Mouse (Mus musculus): Measurements from ENCODE around the gene Acot13.

The Acot13 gene

GRCm38 (mm10) chr13:24830756-24831352 is 486 bp downstream of the Acot13 start:
- no peak for DNase-seq (ENCODE audit: low spot score)

GRCm38 (mm10) chr13:24826116-24826515 is 5.2 kb downstream of the Acot13 start:
- DNase-seq (ENCODE audit: low spot score) = no peak

GRCm38 (mm10) chr13:24825587-24825986 is 5.8 kb downstream of the Acot13 start:
- no peak for DNase-seq (ENCODE audit: low spot score)

DNA sequence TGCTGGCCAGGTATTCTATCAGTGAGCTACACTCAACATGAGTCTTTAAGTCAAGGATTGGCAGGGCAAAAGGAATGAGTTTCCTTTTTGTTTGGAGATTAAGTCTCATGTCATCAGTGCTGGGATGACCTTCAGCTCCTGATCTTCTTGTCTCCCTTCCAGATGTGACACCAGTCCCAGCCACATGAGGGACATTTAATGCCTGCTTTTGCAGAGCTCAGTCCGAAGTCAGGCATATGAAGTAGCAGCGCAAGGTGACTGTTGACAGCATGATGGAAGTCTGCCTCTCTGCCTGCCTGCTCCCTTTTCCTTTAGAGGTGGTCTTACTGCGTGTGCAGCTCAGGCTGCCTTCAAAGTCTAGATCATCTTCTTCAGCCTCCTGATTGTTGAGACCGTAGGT is 6.7 kb downstream of the Acot13 start:
- no peak for DNase-seq (ENCODE audit: low spot score)

- no peak for DNase-seq (ENCODE audit: low spot score)
These were observed 8.5 kb downstream of the Acot13 start for GRCm38 (mm10) chr13:24822663-24823343.

DNA sequence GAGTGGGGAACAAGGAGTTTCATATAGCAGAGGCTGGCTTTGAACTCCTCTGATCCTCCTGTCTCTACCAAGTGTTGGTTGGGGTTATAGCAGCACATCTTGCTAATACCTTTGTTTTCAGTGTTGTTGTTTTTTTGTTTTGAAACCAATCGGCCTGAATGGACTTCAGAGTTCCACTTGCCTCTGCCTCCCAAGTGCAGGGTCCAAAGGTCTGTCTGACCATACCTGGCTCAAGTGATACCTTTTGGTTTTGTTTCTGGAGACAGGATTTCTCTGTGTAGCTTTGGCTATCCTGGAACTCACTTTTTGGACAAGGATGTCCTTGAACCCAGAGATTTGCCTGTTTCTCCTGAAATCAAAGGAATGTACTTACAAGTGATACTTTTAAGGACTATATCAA is 11.4 kb downstream of the Acot13 start:
- no peak for DNase-seq (ENCODE audit: low spot score)

GRCm38 (mm10) chr13:24816125-24817092 is 14.9 kb downstream of the Acot13 start:
- no peak for DNase-seq (ENCODE audit: low spot score)

- DNase-seq (ENCODE audit: low spot score) = no peak
These were observed 16.7 kb downstream of the Acot13 start for GRCm38 (mm10) chr13:24814616-24815015.

DNA sequence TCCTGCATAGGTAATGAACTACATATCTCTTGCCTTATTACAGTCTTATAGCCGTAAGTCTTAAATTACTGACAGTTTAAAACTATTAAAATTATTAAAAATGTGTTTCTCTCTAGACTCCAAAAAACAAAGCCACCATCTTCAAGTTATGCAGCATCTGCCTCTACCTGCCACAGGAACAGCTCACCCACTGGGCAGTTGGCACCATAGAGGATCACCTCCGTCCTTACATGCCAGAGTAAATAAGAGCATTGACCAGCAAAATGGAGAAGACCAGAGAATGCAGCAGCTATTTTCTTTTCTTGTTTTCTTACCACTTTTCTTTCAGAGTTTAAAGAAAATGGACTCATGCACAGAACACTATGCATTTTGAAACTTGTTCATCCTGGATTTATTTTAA is 18.8 kb downstream of the Acot13 start:
- no peak for DNase-seq (ENCODE audit: low spot score)

GRCm38 (mm10) chr13:24806079-24806478 is 25.3 kb downstream of the Acot13 start:
- no peak for DNase-seq (ENCODE audit: low spot score)

DNA sequence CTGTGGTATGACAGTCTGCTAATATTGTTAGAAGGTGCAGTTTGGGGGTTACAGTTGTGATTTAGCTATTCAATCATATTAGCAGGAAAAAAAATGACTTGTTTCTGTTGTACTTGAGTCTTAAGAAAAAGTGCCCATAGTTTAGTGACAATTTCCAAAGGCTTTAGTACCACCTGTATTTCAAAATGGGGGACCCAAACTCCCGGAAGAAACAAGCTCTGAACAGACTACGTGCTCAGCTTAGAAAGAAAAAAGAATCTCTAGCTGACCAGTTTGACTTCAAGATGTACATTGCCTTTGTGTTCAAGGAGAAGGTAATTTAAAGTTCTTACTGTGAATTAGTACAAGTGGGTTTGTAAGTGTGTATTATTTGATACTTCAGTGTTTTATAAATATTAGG is 28.1 kb downstream of the Acot13 start:
- no peak for DNase-seq (ENCODE audit: low spot score)

GRCm38 (mm10) chr13:24802131-24802691 is 29.1 kb downstream of the Acot13 start:
- peak; percentile 57 for DNase-seq (ENCODE audit: low spot score)

- DNase-seq (ENCODE audit: low spot score) = peak; percentile 19
These were observed 29.9 kb downstream of the Acot13 start, which contains the start of gene BC005537 for GRCm38 (mm10) chr13:24801308-24801921. Gene BC005537, plus strand, starts transcription at chr13:24801657.

- peak; percentile 99 for DNase-seq (ENCODE audit: low spot score)
These were observed 30.5 kb downstream of the Acot13 start for GRCm38 (mm10) chr13:24800674-24801307.

GRCm38 (mm10) chr13:24799925-24800673 is 31.2 kb downstream of the Acot13 start:
- DNase-seq (ENCODE audit: low spot score) = peak; percentile 35

- no peak for DNase-seq (ENCODE audit: low spot score)
These were observed 32.0 kb downstream of the Acot13 start for GRCm38 (mm10) chr13:24799378-24799777.

GRCm38 (mm10) chr13:24798686-24799085 is 32.7 kb downstream of the Acot13 start:
- no peak for DNase-seq (ENCODE audit: low spot score)

DNA sequence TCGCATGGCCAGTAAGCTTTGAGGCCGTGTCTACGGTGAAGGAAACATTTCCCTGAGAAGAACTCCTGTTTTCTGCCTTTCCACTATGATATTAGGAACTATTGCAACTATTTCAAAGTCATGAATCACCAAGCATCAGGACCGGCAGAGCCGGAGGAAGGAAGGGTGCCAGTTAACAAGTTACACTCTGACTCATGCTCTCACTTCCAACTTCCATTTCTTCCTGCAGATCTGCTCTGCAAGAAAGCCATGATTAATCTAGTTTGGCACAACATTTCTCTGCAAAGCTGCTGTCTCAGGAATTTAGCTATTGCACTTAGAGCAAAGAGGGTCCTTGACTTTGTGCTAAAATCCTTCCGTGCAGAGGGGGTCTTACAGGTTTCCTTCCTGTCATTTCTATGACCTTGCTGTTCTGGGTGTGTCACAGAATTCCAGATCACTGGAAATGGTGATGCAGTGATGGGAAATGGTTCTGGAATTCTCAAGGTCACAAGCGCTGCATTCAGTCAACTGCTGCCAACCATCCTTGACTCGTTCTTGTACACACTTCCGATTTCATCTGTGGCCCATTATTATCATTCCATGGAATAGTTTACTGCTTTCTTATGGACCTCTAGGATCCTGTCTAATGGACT is 38.8 kb downstream of the Acot13 start:
- no peak for DNase-seq (ENCODE audit: low spot score)

DNA sequence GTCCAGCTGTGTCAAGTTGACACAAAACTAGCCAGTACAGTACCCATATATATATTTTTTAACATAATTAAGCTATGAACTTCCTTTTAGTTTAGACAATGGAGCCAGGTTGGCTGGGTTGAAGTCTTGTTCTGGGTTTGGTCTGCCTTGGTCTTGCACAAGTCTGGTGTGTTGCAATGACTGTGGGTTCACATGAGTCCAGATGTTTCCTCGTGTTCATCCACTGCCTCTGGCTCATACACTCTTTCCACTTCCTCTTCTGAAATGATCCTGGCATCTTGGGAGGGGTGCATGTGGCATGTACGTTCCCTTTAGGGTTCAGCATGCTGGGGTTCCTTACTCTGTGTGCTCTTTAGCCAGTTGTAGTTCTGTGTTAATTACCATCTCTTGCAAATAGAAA is 40.0 kb downstream of the Acot13 start:
- peak; percentile 63 for DNase-seq (ENCODE audit: low spot score)

- DNase-seq (ENCODE audit: low spot score) = no peak
These were observed 43.9 kb downstream of the Acot13 start for GRCm38 (mm10) chr13:24787477-24787876.

Data from lung, postnatal 25 days (tissue).